ENCODE assay signal across 8 mouse cellular contexts in genomic region chr5:43663531-43663930, GRCm38 (mm10). TPM values are rescaled to one million over a fixed set of nuclear protein-coding genes. Genes with fewer than 3 reads are reported as not detected.
A peak's percentile ranks its signal among the peaks of the same experiment; 100 is the strongest.
DNase-seq lines count a peak whose midpoint lies in the region; ATAC-seq and TF ChIP-seq lines count a peak whose summit lies in the region.

No protein-coding gene starts in this region.

- no peak for DNase-seq in forebrain, embryonic 10.5 days (ENCODE audit: extremely low spot score, low spot score)
- no peak for DNase-seq in forebrain, embryonic 11.5 days (ENCODE audit: low spot score)
- no peak for DNase-seq in testis, postnatal 10 days (ENCODE audit: low spot score)
- no peak for DNase-seq in adrenal gland, postnatal 14 days

- peak overlapping the region; percentile 84 for H3K27ac ChIP-seq in forebrain, embryonic 10.5 days
- H3K27ac ChIP-seq in forebrain, embryonic 11.5 days (ENCODE audit: low read depth, low read length): no peak overlapping the region
- no peak overlapping the region for H3K27ac ChIP-seq in cortical plate, adult 2 months (ENCODE audit: insufficient read depth, low read length)
- peak overlapping the region; percentile 7; the same call in 1 of the 2 replicates for H3K27ac ChIP-seq in intestine, embryonic 16.5 days (ENCODE audit: low read length)
- no peak overlapping the region for H3K27ac ChIP-seq in liver, embryonic 15.5 days (replicated peaks)

- no peak overlapping the region for H3K4me2 ChIP-seq in forebrain, embryonic 11.5 days (ENCODE audit: low read depth, low read length, severe bottlenecking)
- peak overlapping the region; percentile 19 for H3K4me2 ChIP-seq in intestine, embryonic 16.5 days (ENCODE audit: low read depth, low read length)
- peak overlapping the region; percentile 36 for H3K4me2 ChIP-seq in liver, embryonic 15.5 days

- no peak for ATAC-seq in forebrain, embryonic 11.5 days (replicated peaks; ENCODE audit: low FRiP score)
- ATAC-seq in intestine, embryonic 16.5 days: no peak
- no peak for ATAC-seq in liver, embryonic 15.5 days (ENCODE audit: insufficient read depth)
- ATAC-seq in granulocyte monocyte progenitor cell, adult 5-6 weeks (replicated peaks; ENCODE audit: poor library complexity, severe bottlenecking): no peak

- no peak overlapping the region for H3K9ac ChIP-seq in forebrain, embryonic 11.5 days (ENCODE audit: low read length)
- peak overlapping the region; percentile 12; the same call in 1 of the 2 replicates for H3K9ac ChIP-seq in intestine, embryonic 16.5 days (ENCODE audit: low read depth, low read length)
- no peak overlapping the region for H3K9ac ChIP-seq in liver, embryonic 15.5 days

- WGBS in forebrain, embryonic 10.5 days: 64% methylated on average over 6 of the region's 6 CpGs
- 57% methylated on average over 6 of the region's 6 CpGs for WGBS in forebrain, embryonic 11.5 days
- WGBS in intestine, embryonic 16.5 days: 43% methylated on average over 6 of the region's 6 CpGs
- 56% methylated on average over 6 of the region's 6 CpGs for WGBS in liver, embryonic 15.5 days (ENCODE audit: insufficient replicate concordance)

- TF ChIP-seq CTCF in cortical plate, adult 2 months (IDR thresholded peaks at IDR 0.05; ENCODE audit: extremely low read depth, insufficient read depth, low read length): no peak

- H3K4me1 ChIP-seq in forebrain, embryonic 10.5 days: peaks cover 43% of the 10 kb centered on the region
- peaks cover 9% of the 10 kb centered on the region; the same call in 1 of the 2 replicates for H3K4me1 ChIP-seq in forebrain, embryonic 11.5 days (replicated peaks; ENCODE audit: control insufficient read depth, insufficient read depth, low read length)
- H3K4me1 ChIP-seq in cortical plate, adult 2 months (ENCODE audit: control insufficient read depth, insufficient read depth, low read length): peaks cover 3% of the 10 kb centered on the region; the same call in 1 of the 2 replicates
- 0 out of 2 replicates have a peak, but pooled peaks cover 8% of the 10 kb centered on the region for H3K4me1 ChIP-seq in intestine, embryonic 16.5 days (ENCODE audit: control insufficient read depth, insufficient read depth, low read length)
- 0 out of 2 replicates have a peak, but pooled peaks cover 10% of the 10 kb centered on the region for H3K4me1 ChIP-seq in liver, embryonic 15.5 days (replicated peaks)

- TF ChIP-seq POLR2A in cortical plate, adult 2 months (IDR thresholded peaks at IDR 0.05; ENCODE audit: extremely low read depth, insufficient read depth, low read length): no peak

- H3K9me3 ChIP-seq in forebrain, embryonic 10.5 days: no peaks in the 10 kb centered on the region
- no peaks in the 10 kb centered on the region for H3K9me3 ChIP-seq in forebrain, embryonic 11.5 days (ENCODE audit: control insufficient read depth, low read length)
- no peaks in the 10 kb centered on the region for H3K9me3 ChIP-seq in intestine, embryonic 16.5 days (ENCODE audit: control insufficient read depth, low read length)
- H3K9me3 ChIP-seq in liver, embryonic 15.5 days (replicated peaks): no peaks in the 10 kb centered on the region

- no peaks in the 10 kb centered on the region for H3K36me3 ChIP-seq in forebrain, embryonic 10.5 days (replicated peaks)
- no peaks in the 10 kb centered on the region for H3K36me3 ChIP-seq in forebrain, embryonic 11.5 days (ENCODE audit: control insufficient read depth, insufficient read depth, low read length)
- no peaks in the 10 kb centered on the region for H3K36me3 ChIP-seq in intestine, embryonic 16.5 days (ENCODE audit: control insufficient read depth, insufficient read depth, low read length)
- H3K36me3 ChIP-seq in liver, embryonic 15.5 days (replicated peaks): no peaks in the 10 kb centered on the region

- no peaks in the 10 kb centered on the region for H3K27me3 ChIP-seq in forebrain, embryonic 10.5 days (ENCODE audit: poor library complexity, severe bottlenecking)
- no peaks in the 10 kb centered on the region for H3K27me3 ChIP-seq in forebrain, embryonic 11.5 days (ENCODE audit: control insufficient read depth, insufficient read depth, low read length)
- no peaks in the 10 kb centered on the region for H3K27me3 ChIP-seq in intestine, embryonic 16.5 days (replicated peaks; ENCODE audit: control insufficient read depth, insufficient read depth, low read length)
- H3K27me3 ChIP-seq in liver, embryonic 15.5 days: no peaks in the 10 kb centered on the region

- peak overlapping the region; percentile 49; the same call in 1 of the 2 replicates for H3K4me3 ChIP-seq in forebrain, embryonic 10.5 days
- H3K4me3 ChIP-seq in forebrain, embryonic 11.5 days (ENCODE audit: low read depth, low read length): no peak overlapping the region
- H3K4me3 ChIP-seq in cortical plate, adult 2 months (ENCODE audit: insufficient read depth, low read length): peak overlapping the region; percentile 68; the same call in 1 of the 2 replicates
- H3K4me3 ChIP-seq in intestine, embryonic 16.5 days (ENCODE audit: low read length): peak overlapping the region; percentile 13; the same call in 1 of the 2 replicates
- no peak overlapping the region for H3K4me3 ChIP-seq in liver, embryonic 15.5 days (replicated peaks)

RNA-seq across cellular contexts. Expression of gene Cc2d2a, which starts 1.4 kb away (rescaled TPM):
- polyA plus RNA-seq in forebrain, embryonic 10.5 days (2016; fragmentation: Nextera tagmentation; extraction: Ambion mirVana): 9.3 and 9.8 TPM in 2 replicates
- polyA plus RNA-seq in forebrain, embryonic 11.5 days (2014; fragmentation: Nextera tagmentation; extraction: Ambion mirVana): 8.1 and 9.2 TPM in 2 replicates
- 16.3 and 18.3 TPM in 2 replicates for polyA plus RNA-seq in cortical plate, adult 2 months (2012; rRNA removed)
- polyA plus RNA-seq in intestine, embryonic 16.5 days (2015; fragmentation: Nextera tagmentation; extraction: Ambion mirVana): 8.1 and 8.7 TPM in 2 replicates
- polyA plus RNA-seq in liver, embryonic 15.5 days (2015; fragmentation: Nextera tagmentation; extraction: Ambion mirVana): 1.3 and 1.6 TPM in 2 replicates
- total RNA-seq in granulocyte monocyte progenitor cell, adult 5-6 weeks (2014; fragmentation: Nextera tagmentation): 5.2 and 5.4 TPM in 2 replicates
- 2.6 TPM in 2 replicates for total RNA-seq in granulocyte monocyte progenitor cell, adult 5-6 weeks (2017)
- 13.9 and 16.3 TPM in 2 replicates for total RNA-seq in adrenal gland, postnatal 14 days (2021)

Comparison
In these comparisons a context has a peak if more than half of its experiments do, and no peak if none do; other contexts are left out.
1. H3K27ac ChIP-seq: peak in forebrain, embryonic 10.5 days (single experiment) and intestine, embryonic 16.5 days (single experiment); none in forebrain, embryonic 11.5 days (single experiment), cortical plate, adult 2 months (single experiment) and liver, embryonic 15.5 days (single experiment).
2. H3K4me3 ChIP-seq: peak in forebrain, embryonic 10.5 days (single experiment), cortical plate, adult 2 months (single experiment) and intestine, embryonic 16.5 days (single experiment); none in forebrain, embryonic 11.5 days (single experiment) and liver, embryonic 15.5 days (single experiment).